Comparison of ENCODE assay signal across 8 mouse cellular contexts in the genomic region with DNA sequence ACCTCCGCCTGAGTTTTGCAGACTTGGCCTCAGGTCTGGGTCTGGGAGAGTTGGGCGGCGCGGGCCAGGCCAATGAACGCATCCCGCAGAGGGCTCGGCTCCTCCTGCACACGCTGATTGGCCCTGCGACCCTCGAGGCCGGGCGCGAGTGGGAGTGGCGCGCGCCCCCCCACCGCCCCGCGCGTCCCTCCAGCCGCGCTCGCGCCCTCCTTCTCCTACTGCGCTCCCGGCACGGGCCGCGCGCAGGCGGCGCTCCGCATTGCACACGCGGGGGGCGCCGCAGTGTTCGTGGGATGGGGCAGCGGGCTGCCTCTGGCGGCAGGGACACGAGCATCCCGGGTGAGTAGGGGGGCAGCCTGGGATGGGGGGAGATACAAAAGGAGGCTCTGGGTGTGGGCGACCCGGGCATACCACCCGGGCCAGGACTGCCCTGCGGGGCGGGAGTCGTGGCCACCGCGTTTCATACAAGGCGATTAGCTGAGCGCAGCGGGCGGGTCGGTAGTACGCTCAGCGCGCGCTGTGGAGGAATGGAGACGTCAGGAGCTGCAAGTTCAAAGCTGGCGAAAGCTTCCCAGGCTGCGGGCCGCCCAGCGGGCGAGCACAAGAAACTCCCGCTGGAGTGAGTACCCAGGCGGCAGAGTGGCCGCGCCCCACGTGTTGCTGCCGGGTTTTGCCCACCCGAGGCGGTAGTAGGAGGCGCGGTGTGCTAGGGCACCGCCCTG. TPM values are rescaled to one million over a fixed set of nuclear protein-coding genes. Genes with fewer than 3 reads are reported as not detected.
DNase-seq lines count a peak whose midpoint lies in the region; ATAC-seq and TF ChIP-seq lines count a peak whose summit lies in the region.

A gene (plus strand): TSS at position 184 of the 722 bp plus-strand sequence.

- peak within 1 kb of the TSS; percentile 53 for H3K9ac ChIP-seq in hindbrain, embryonic 14.5 days

- DNase-seq in Muller cell, postnatal 12 days (ENCODE audit: inconsistent ontology term): peak; percentile 94
- peak; percentile 20 to 32 for DNase-seq in cerebellum, postnatal 36 days
- peak; percentile 13 for DNase-seq in gastrocnemius, adult 18-20 months (ENCODE audit: low spot score)
- DNase-seq in hindbrain, embryonic 14.5 days (ENCODE audit: low spot score): peak; percentile 75
- peak; percentile 59 to 65 for DNase-seq in left cerebral cortex, adult 2 months (ENCODE audit: extremely low spot score in 1 of 2, low spot score in 2 of 2)
- peak; percentile 58 for DNase-seq in lung, postnatal 36 days
- peak; percentile 67 for DNase-seq in right cerebral cortex, adult 18-20 months

- H3K4me3 ChIP-seq in hindbrain, embryonic 14.5 days (replicated peaks; ENCODE audit: low read length): peak within 1 kb of the TSS; percentile 52
- peak within 1 kb of the TSS; percentile 67 for H3K4me3 ChIP-seq in left cerebral cortex, adult 2 months

- H3K27me3 ChIP-seq in hindbrain, embryonic 14.5 days (ENCODE audit: control insufficient read depth, insufficient read depth, low read length): peaks cover 9% of the 10 kb centered on the region; the same call in 1 of the 2 replicates

- intact Hi-C loops in left cerebral cortex, adult 2 months (cut with DNase I): loop anchor here (5.0 kb wide), 1 partner anchor 206 kb away; no protein-coding TSS in a partner anchor

- H3K36me3 ChIP-seq in hindbrain, embryonic 14.5 days (replicated peaks; ENCODE audit: control insufficient read depth, insufficient read depth): no peaks in the 10 kb centered on the region

- H3K27ac ChIP-seq in hindbrain, embryonic 14.5 days: no peak within 1 kb of the TSS
- peak within 1 kb of the TSS; percentile 53; the same call in 1 of the 2 replicates for H3K27ac ChIP-seq in left cerebral cortex, adult 2 months

- no peak for TF ChIP-seq CTCF in left cerebral cortex, adult 2 months (IDR thresholded peaks at IDR 0.05)

- no peaks in the 10 kb centered on the region for H3K9me3 ChIP-seq in hindbrain, embryonic 14.5 days (ENCODE audit: control insufficient read depth, low read length)

- peak within 1 kb of the TSS; percentile 80 for H3K4me2 ChIP-seq in hindbrain, embryonic 14.5 days (replicated peaks)

- ATAC-seq in hindbrain, embryonic 14.5 days (ENCODE audit: low FRiP score): peak; percentile 95
- ATAC-seq in activated CD4-positive, CD25-positive, alpha-beta regulatory T cell, adult 4 months: no peak

- WGBS in hindbrain, embryonic 14.5 days: under 1% methylated on average over 74 of the region's 76 CpGs

- H3K4me1 ChIP-seq in hindbrain, embryonic 14.5 days (replicated peaks; ENCODE audit: control insufficient read depth, insufficient read depth, low read length): peaks cover 9% of the 10 kb centered on the region

RNA-seq across cellular contexts. Expression of the gene that starts here (rescaled TPM):
- 1 to 10 TPM in 1 of 2 experiments, under 1 TPM in 1; 0.94 to 1.3 TPM for total RNA-seq in gastrocnemius, adult 18-20 months (2021)
- polyA plus RNA-seq in hindbrain, embryonic 14.5 days (2014; fragmentation: Nextera tagmentation; extraction: Ambion mirVana): 10.7 and 14.6 TPM in 2 replicates
- total RNA-seq in left cerebral cortex, adult 2 months (2021): 10 to 100 TPM; 19.5 to 20.6 TPM
- not detected for polyA plus RNA-seq in activated CD4-positive, CD25-positive, alpha-beta regulatory T cell, adult 4 months (2017; shearing (Covaris generic))

Comparison
In these comparisons a context has a peak if more than half of its experiments do, and no peak if none do; other contexts are left out.
1. RNA of the gene that starts here (total RNA-seq): 19.5 to 20.6 TPM in left cerebral cortex, adult 2 months; 0.94 to 1.3 TPM in gastrocnemius, adult 18-20 months; every median in the first group is over 4 times any median in the second.
2. RNA of the gene that starts here (polyA plus RNA-seq): 10.7 to 14.6 TPM in hindbrain, embryonic 14.5 days; not detected in activated CD4-positive, CD25-positive, alpha-beta regulatory T cell, adult 4 months; every median in the first group is over 10 times any median in the second.
3. DNase-seq: peak in every context shown above with its lines; median percentile 94 in Muller cell, postnatal 12 days; 75 in hindbrain, embryonic 14.5 days; 67 in right cerebral cortex, adult 18-20 months; 62 in left cerebral cortex, adult 2 months; 58 in lung, postnatal 36 days; 26 in cerebellum, postnatal 36 days; 13 in gastrocnemius, adult 18-20 months.